Mouse (Mus musculus): ENCODE data around the gene Stkld1.
"Not testable (repeated sequence)": the region's sequence is repeated elsewhere in the genome, so short reads cannot be mapped to it uniquely, and the experiment has no call there.

The Stkld1 gene

GRCm38 (mm10) chr2:26933304-26934055 lies at the start of gene Stkld1, which contains the start of gene Surf4:
Gene Stkld1 (plus strand): TSS chr2:26934047.
Gene Surf4 (minus strand): TSS chr2:26933928.
- peak; percentile 97 for DNase-seq (ENCODE audit: low spot score)

- DNase-seq (ENCODE audit: low spot score): not testable (repeated sequence)
Observed at GRCm38 (mm10) chr2:26885541-26885940, 48.3 kb upstream of the Stkld1 start.

GRCm38 (mm10) chr2:26886170-26886569 lies 47.7 kb upstream of the Stkld1 start:
- not testable (repeated sequence) for DNase-seq (ENCODE audit: low spot score)

- no peak for DNase-seq (ENCODE audit: low spot score)
Observed at GRCm38 (mm10) chr2:26895898-26896297, 37.9 kb upstream of the Stkld1 start.

GRCm38 (mm10) chr2:26900731-26901130 lies 33.1 kb upstream of the Stkld1 start:
- no peak for DNase-seq (ENCODE audit: low spot score)

GRCm38 (mm10) chr2:26901834-26902400 lies 31.9 kb upstream of the Stkld1 start:
- no peak for DNase-seq (ENCODE audit: low spot score)

- DNase-seq (ENCODE audit: low spot score): peak; percentile 95
Observed at GRCm38 (mm10) chr2:26902467-26903220, 31.2 kb upstream of the Stkld1 start, which contains the start of gene Surf6. Gene Surf6 (minus strand): TSS chr2:26902879.

- no peak for DNase-seq (ENCODE audit: low spot score)
Observed at GRCm38 (mm10) chr2:26903311-26903710, 30.5 kb upstream of the Stkld1 start.

GRCm38 (mm10) chr2:26905936-26906335 lies 27.9 kb upstream of the Stkld1 start:
- DNase-seq (ENCODE audit: low spot score): no peak

GRCm38 (mm10) chr2:26906431-26906830 lies 27.4 kb upstream of the Stkld1 start:
- DNase-seq (ENCODE audit: low spot score): no peak

GRCm38 (mm10) chr2:26907109-26907508 lies 26.7 kb upstream of the Stkld1 start:
- no peak for DNase-seq (ENCODE audit: low spot score)

- DNase-seq (ENCODE audit: low spot score): no peak
Observed at GRCm38 (mm10) chr2:26908710-26909386, 25.0 kb upstream of the Stkld1 start.

GRCm38 (mm10) chr2:26909387-26909784 lies 24.5 kb upstream of the Stkld1 start:
- no peak for DNase-seq (ENCODE audit: low spot score)

GRCm38 (mm10) chr2:26910124-26910993 lies 23.5 kb upstream of the Stkld1 start, which contains the start of the genes Med22 and Rpl7a:
Gene Med22 (minus strand): TSS chr2:26910677.
Gene Rpl7a (plus strand): TSS chr2:26910764.
- peak; percentile 99 for DNase-seq (ENCODE audit: low spot score)

GRCm38 (mm10) chr2:26910994-26911765 lies 22.7 kb upstream of the Stkld1 start:
- DNase-seq (ENCODE audit: low spot score): peak; percentile 73

GRCm38 (mm10) chr2:26912253-26912770 lies 21.5 kb upstream of the Stkld1 start:
- DNase-seq (ENCODE audit: low spot score): no peak

- no peak for DNase-seq (ENCODE audit: low spot score)
Observed at GRCm38 (mm10) chr2:26913416-26914147, 20.3 kb upstream of the Stkld1 start.

GRCm38 (mm10) chr2:26914148-26914941 lies 19.5 kb upstream of the Stkld1 start:
- no peak for DNase-seq (ENCODE audit: low spot score)
